Mouse (Mus musculus): ENCODE measurements around the gene Hyal3. TPM values are rescaled to one million over a fixed set of nuclear protein-coding genes. Genes with fewer than 3 reads are reported as not detected.
"Not testable (repeated sequence)": the region's sequence is repeated elsewhere in the genome, so short reads cannot be mapped to it uniquely, and the experiment has no call there.

The Hyal3 gene
- polyA plus RNA-seq, 1 experiment from 2014 or later: 1.7 TPM

- H3K9me3 ChIP-seq (ENCODE audit: low read length): no peaks in the 10 kb centered on the region
- H3K27me3 ChIP-seq (replicated peaks; ENCODE audit: insufficient read depth, low read length): no peaks in the 10 kb centered on the region
- DNase-seq (ENCODE audit: low spot score) (peak; percentile 52), ATAC-seq (peak; percentile 6)
- WGBS: 78% methylated on average over 22 of the region's 22 CpGs
- H3K36me3 ChIP-seq (ENCODE audit: insufficient read depth, low read length): peaks cover 8% of the 10 kb centered on the region; the same call in 1 of the 2 replicates
- peak; percentile 97 for TF ChIP-seq EP300 (IDR thresholded peaks at IDR 0.05)
- no peak for TF ChIP-seq CTCF (IDR thresholded peaks at IDR 0.05)
- 0 out of 2 replicates have a peak overlapping the region, but pooled peaks have one; percentile 70 for H3K4me2 ChIP-seq (replicated peaks; ENCODE audit: low read depth, low read length)
- H3K4me1 ChIP-seq (ENCODE audit: insufficient read depth, low read depth, low read length): peaks cover 12% of the 10 kb centered on the region; the same call in 1 of the 2 replicates
- H3K27ac ChIP-seq (ENCODE audit: low read length): peak overlapping the region; percentile 66
- H3K9ac ChIP-seq (replicated peaks; ENCODE audit: low read depth): no peak overlapping the region
- H3K4me3 ChIP-seq (ENCODE audit: low read depth, low read length): no peak overlapping the region
Observed at GRCm38 (mm10) chr9:107571534-107572326, 8.9 kb upstream of the Hyal3 start.

DNA sequence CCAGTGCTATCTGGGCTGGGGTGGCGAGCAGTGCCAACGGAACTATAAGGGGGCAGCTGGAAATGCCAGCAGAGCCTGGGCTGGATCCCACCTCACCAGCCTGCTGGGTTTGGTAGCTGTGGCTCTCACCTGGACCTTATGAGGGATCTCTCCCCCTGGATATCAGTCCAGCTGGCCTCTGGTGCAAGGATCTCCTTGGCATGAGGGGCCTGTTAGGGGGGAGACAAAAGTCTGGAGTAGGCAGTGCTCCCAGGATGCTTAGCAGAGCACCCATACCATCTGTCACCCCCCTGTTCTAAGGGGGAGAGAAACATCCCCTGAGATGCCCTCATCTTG, 8.3 kb upstream of the Hyal3 start:
- no peak for DNase-seq (ENCODE audit: low spot score)
- H3K9me3 ChIP-seq (ENCODE audit: low read length): no peaks in the 10 kb centered on the region
- no peak overlapping the region for H3K4me3 ChIP-seq (ENCODE audit: low read depth, low read length)
- no peak overlapping the region for H3K4me2 ChIP-seq (replicated peaks; ENCODE audit: low read depth, low read length)
- no peak for ATAC-seq
- H3K27ac ChIP-seq (ENCODE audit: low read length): peak overlapping the region; percentile 66; the same call in 1 of the 2 replicates
- peaks cover 12% of the 10 kb centered on the region; the same call in 1 of the 2 replicates for H3K4me1 ChIP-seq (ENCODE audit: insufficient read depth, low read depth, low read length)
- no peaks in the 10 kb centered on the region for H3K27me3 ChIP-seq (replicated peaks; ENCODE audit: insufficient read depth, low read length)
- TF ChIP-seq EP300 (IDR thresholded peaks at IDR 0.05): no peak
- no peak for TF ChIP-seq CTCF (IDR thresholded peaks at IDR 0.05)
- H3K9ac ChIP-seq (replicated peaks; ENCODE audit: low read depth): no peak overlapping the region
- 86% methylated on average over 2 of the region's 2 CpGs for WGBS
- peaks cover 8% of the 10 kb centered on the region; the same call in 1 of the 2 replicates for H3K36me3 ChIP-seq (ENCODE audit: insufficient read depth, low read length)

DNA sequence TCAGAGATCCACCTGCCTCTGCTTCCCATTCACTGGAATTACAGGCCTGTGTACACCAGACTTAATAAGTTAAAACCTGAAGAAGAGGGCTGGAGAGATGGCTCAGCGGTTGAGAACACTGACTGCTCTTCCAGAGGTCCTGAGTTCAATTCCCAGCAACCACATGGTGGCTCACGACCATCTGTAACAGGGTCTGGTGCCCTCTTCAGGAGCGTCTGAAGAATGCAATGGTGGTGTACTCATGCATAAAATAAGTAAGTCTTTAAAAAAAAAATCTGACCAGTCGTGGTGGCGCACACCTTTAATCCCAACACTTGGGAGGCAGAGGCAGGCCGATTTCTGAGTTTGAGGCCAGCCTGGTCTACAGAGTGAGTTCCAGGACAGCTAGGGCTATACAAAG, 6.8 kb upstream of the Hyal3 start:
- WGBS: 79% methylated on average over 6 of the region's 6 CpGs
- not testable (repeated sequence) for H3K27ac ChIP-seq (ENCODE audit: low read length); H3K9me3 ChIP-seq (ENCODE audit: low read length); H3K4me3 ChIP-seq (ENCODE audit: low read depth, low read length); H3K36me3 ChIP-seq (ENCODE audit: insufficient read depth, low read length); ATAC-seq; H3K4me2 ChIP-seq (replicated peaks; ENCODE audit: low read depth, low read length); H3K9ac ChIP-seq (replicated peaks; ENCODE audit: low read depth); H3K27me3 ChIP-seq (replicated peaks; ENCODE audit: insufficient read depth, low read length); DNase-seq (ENCODE audit: low spot score)
- peak; percentile 25; the same call in 1 of the 2 replicates for TF ChIP-seq CTCF (IDR thresholded peaks at IDR 0.05)
- H3K4me1 ChIP-seq (ENCODE audit: insufficient read depth, low read depth, low read length): peaks cover 12% of the 10 kb centered on the region; the same call in 1 of the 2 replicates

GRCm38 (mm10) chr9:107575579-107576356, 4.8 kb upstream of the Hyal3 start:
- TF ChIP-seq CTCF (IDR thresholded peaks at IDR 0.05) (no peak), EP300 (IDR thresholded peaks at IDR 0.05) (0 out of 2 replicates have a peak, but pooled peaks have one; percentile 20)
- Histone ChIP-seq H3K9ac (replicated peaks; ENCODE audit: low read depth) (no peak overlapping the region), H3K36me3 (ENCODE audit: insufficient read depth, low read length) (peaks cover 8% of the 10 kb centered on the region; the same call in 1 of the 2 replicates), H3K4me2 (replicated peaks; ENCODE audit: low read depth, low read length) (no peak overlapping the region), H3K4me3 (ENCODE audit: low read depth, low read length) (no peak overlapping the region), H3K27me3 (replicated peaks; ENCODE audit: insufficient read depth, low read length) (no peaks in the 10 kb centered on the region), H3K27ac (ENCODE audit: low read length) (peak overlapping the region; percentile 38), H3K9me3 (ENCODE audit: low read length) (no peaks in the 10 kb centered on the region), H3K4me1 (ENCODE audit: insufficient read depth, low read depth, low read length) (peaks cover 6% of the 10 kb centered on the region; the same call in 1 of the 2 replicates)
- 58% methylated on average over 14 of the region's 14 CpGs for WGBS
- DNase-seq (ENCODE audit: low spot score) (peak; percentile 59), ATAC-seq (no peak)

GRCm38 (mm10) chr9:107576357-107577107, 4.1 kb upstream of the Hyal3 start, which contains the start of gene Hyal1:
TSS of gene Hyal1 (plus strand) at chr9:107576927.
- H3K27ac ChIP-seq (ENCODE audit: low read length): peak within 1 kb of the TSS; percentile 38
- peak within 1 kb of the TSS; percentile 50 for H3K4me2 ChIP-seq (replicated peaks; ENCODE audit: low read depth, low read length)
- 6% methylated on average over 16 of the region's 16 CpGs for WGBS
- no peaks in the 10 kb centered on the region for H3K27me3 ChIP-seq (replicated peaks; ENCODE audit: insufficient read depth, low read length)
- peaks cover 8% of the 10 kb centered on the region; the same call in 1 of the 2 replicates for H3K36me3 ChIP-seq (ENCODE audit: insufficient read depth, low read length)
- DNase-seq (ENCODE audit: low spot score) (peak; percentile 95), ATAC-seq (peak; percentile 75)
- peaks cover 6% of the 10 kb centered on the region; the same call in 1 of the 2 replicates for H3K4me1 ChIP-seq (ENCODE audit: insufficient read depth, low read depth, low read length)
- H3K4me3 ChIP-seq (ENCODE audit: low read depth, low read length): peak within 1 kb of the TSS; percentile 28
- TF ChIP-seq EP300 (IDR thresholded peaks at IDR 0.05) (no peak), CTCF (IDR thresholded peaks at IDR 0.05) (no peak)
- H3K9ac ChIP-seq (replicated peaks; ENCODE audit: low read depth): no peak within 1 kb of the TSS
- no peaks in the 10 kb centered on the region for H3K9me3 ChIP-seq (ENCODE audit: low read length)

Data from lung, postnatal 0 days (tissue).